Mouse (Mus musculus) stomach, embryonic 15.5 days (tissue): Measurements from ENCODE around the gene Pde4d. TPM values are rescaled to one million over a fixed set of nuclear protein-coding genes. Genes with fewer than 3 reads are reported as not detected.

Experiments used
- ATAC-seq: fragments of 200-750 bp; cut with Nextera tagmentation; 2 replicates; pipeline ENCODE4 v1.8.0; 2017; ENCODE audit warnings: low read depth, moderate number of reproducible peaks, moderate TSS enrichment; ENCODE audit not compliant: insufficient read depth, low FRiP score
- H3K27ac ChIP-seq: fragments of 300-500 bp; sonication (generic); 2 replicates; pipeline ENCODE4 v1.5.1; 2015; ENCODE audit warnings: mild to moderate bottlenecking, inconsistent platforms
- H3K27me3 ChIP-seq: fragments of 300-500 bp; sonication (generic); replicated peaks from 2 replicates; pipeline ENCODE4 v1.6.1; 2015; ENCODE audit warnings: inconsistent platforms
- H3K36me3 ChIP-seq: fragments of 300-500 bp; sonication (generic); 2 replicates; pipeline ENCODE4 v1.6.1; 2015; ENCODE audit warnings: inconsistent platforms
- H3K4me1 ChIP-seq: fragments of 300-500 bp; sonication (generic); 2 replicates; pipeline ENCODE4 v1.6.1; 2015; ENCODE audit warnings: inconsistent platforms
- H3K4me2 ChIP-seq: fragments of 300-500 bp; sonication (generic); 2 replicates; pipeline ENCODE4 v1.6.1; 2015; ENCODE audit warnings: mild to moderate bottlenecking, inconsistent platforms
- H3K4me3 ChIP-seq: fragments of 300-500 bp; sonication (generic); replicated peaks from 2 replicates; pipeline ENCODE4 v1.5.1; 2015; ENCODE audit warnings: inconsistent platforms
- H3K9ac ChIP-seq: fragments of 300-500 bp; sonication (generic); 2 replicates; pipeline ENCODE4 v1.6.1; 2015; ENCODE audit warnings: inconsistent platforms
- H3K9me3 ChIP-seq: fragments of 300-500 bp; sonication (generic); 2 replicates; pipeline ENCODE4 v1.6.1; 2016; ENCODE audit warnings: inconsistent platforms
- WGBS: fragments of 180-500 bp; shearing (Covaris S2); methylation state at CpG from one replicate; pipeline ENCODE4 v1.1.7; 2015; 5-methylcytosine and 5-hydroxymethylcytosine counted together
- polyA plus RNA-seq: library from polyadenylated mRNA; unstranded; fragments of >200 nt; fragmentation: Nextera tagmentation; extraction: Ambion mirVana; gene quantifications from 2 replicates; pipeline ENCODE4 v1.2.1, GENCODE M21; 2015

Gene Pde4d
- polyA plus RNA-seq, 1 experiment from 2014 or later = 22.8 TPM

GRCm38 (mm10) chr13:108981144-108981543 is 531.4 kb downstream of the Pde4d start:
- WGBS = 96% methylated on average over 1 of the region's 1 CpGs
- Histone ChIP-seq H3K27ac (no peak overlapping the region), H3K9me3 (no peaks in the 10 kb centered on the region), H3K36me3 (no peaks in the 10 kb centered on the region), H3K4me1 (no peaks in the 10 kb centered on the region), H3K27me3 (no peaks in the 10 kb centered on the region), H3K4me2 (no peak overlapping the region), H3K9ac (no peak overlapping the region), H3K4me3 (no peak overlapping the region)
- no peak for ATAC-seq

- H3K9ac ChIP-seq = no peak overlapping the region
- no peak overlapping the region for H3K4me2 ChIP-seq
- H3K36me3 ChIP-seq = no peaks in the 10 kb centered on the region
- ATAC-seq = no peak
- no peaks in the 10 kb centered on the region for H3K4me1 ChIP-seq
- no peaks in the 10 kb centered on the region for H3K27me3 ChIP-seq
- no peak overlapping the region for H3K4me3 ChIP-seq
- 71% methylated on average over 2 of the region's 2 CpGs for WGBS
- no peak overlapping the region for H3K27ac ChIP-seq
- H3K9me3 ChIP-seq = no peaks in the 10 kb centered on the region
Measured at GRCm38 (mm10) chr13:108998739-108999138, 549.0 kb downstream of the Pde4d start.

GRCm38 (mm10) chr13:109024703-109025102 is 575.0 kb downstream of the Pde4d start:
- H3K36me3 ChIP-seq = no peaks in the 10 kb centered on the region
- no peak overlapping the region for H3K9ac ChIP-seq
- H3K4me3 ChIP-seq = no peak overlapping the region
- H3K4me1 ChIP-seq = no peaks in the 10 kb centered on the region
- ATAC-seq = no peak
- H3K4me2 ChIP-seq = no peak overlapping the region
- no peak overlapping the region for H3K27ac ChIP-seq
- H3K9me3 ChIP-seq = no peaks in the 10 kb centered on the region
- 36% methylated on average over 1 of the region's 1 CpGs for WGBS
- no peaks in the 10 kb centered on the region for H3K27me3 ChIP-seq

GRCm38 (mm10) chr13:109047126-109047525 is 597.4 kb downstream of the Pde4d start:
- no peak for ATAC-seq
- Histone ChIP-seq H3K9ac (no peak overlapping the region), H3K9me3 (no peaks in the 10 kb centered on the region), H3K36me3 (no peaks in the 10 kb centered on the region), H3K4me1 (no peaks in the 10 kb centered on the region), H3K4me3 (no peak overlapping the region), H3K27me3 (no peaks in the 10 kb centered on the region), H3K4me2 (no peak overlapping the region), H3K27ac (no peak overlapping the region)
- WGBS = 51% methylated on average over 7 of the region's 7 CpGs

- no peak for ATAC-seq
- H3K9me3 ChIP-seq = no peaks in the 10 kb centered on the region
- H3K36me3 ChIP-seq = no peaks in the 10 kb centered on the region
- H3K9ac ChIP-seq = no peak overlapping the region
- no peaks in the 10 kb centered on the region for H3K27me3 ChIP-seq
- no peak overlapping the region for H3K4me3 ChIP-seq
- WGBS = 72% methylated on average over 2 of the region's 2 CpGs
- H3K27ac ChIP-seq = no peak overlapping the region
- H3K4me2 ChIP-seq = no peak overlapping the region
- H3K4me1 ChIP-seq = no peaks in the 10 kb centered on the region
Measured at GRCm38 (mm10) chr13:109052805-109053204, 603.1 kb downstream of the Pde4d start.

- no peak overlapping the region for H3K9ac ChIP-seq
- 71% methylated on average over 10 of the region's 10 CpGs for WGBS
- no peaks in the 10 kb centered on the region for H3K36me3 ChIP-seq
- ATAC-seq = no peak
- H3K4me3 ChIP-seq = no peak overlapping the region
- no peak overlapping the region for H3K27ac ChIP-seq
- no peaks in the 10 kb centered on the region for H3K27me3 ChIP-seq
- H3K4me1 ChIP-seq = no peaks in the 10 kb centered on the region
- no peak overlapping the region for H3K4me2 ChIP-seq
- H3K9me3 ChIP-seq = no peaks in the 10 kb centered on the region
Measured at GRCm38 (mm10) chr13:109053242-109054018, 603.7 kb downstream of the Pde4d start.

- Histone ChIP-seq H3K9me3 (no peaks in the 10 kb centered on the region), H3K4me1 (no peaks in the 10 kb centered on the region), H3K27me3 (no peaks in the 10 kb centered on the region), H3K4me2 (no peak overlapping the region), H3K9ac (no peak overlapping the region), H3K36me3 (no peaks in the 10 kb centered on the region), H3K27ac (no peak overlapping the region), H3K4me3 (no peak overlapping the region)
- 26% methylated on average over 4 of the region's 4 CpGs for WGBS
- no peak; the same call in 1 of the 2 replicates for ATAC-seq
Measured at GRCm38 (mm10) chr13:109058045-109058444, 608.3 kb downstream of the Pde4d start.

- no peak for ATAC-seq
Measured at GRCm38 (mm10) chr13:109066581-109067159, 616.9 kb downstream of the Pde4d start.

GRCm38 (mm10) chr13:109068258-109069219 is 618.8 kb downstream of the Pde4d start:
- WGBS = 49% methylated on average over 8 of the region's 8 CpGs
- 0 out of 2 replicates have a peak, but pooled peaks have one; percentile 35 for ATAC-seq

More at GRCm38 (mm10) chr13:109066581-109067159, 616.9 kb downstream of the Pde4d start:
- Histone ChIP-seq H3K4me1 (no peaks in the 10 kb centered on the region), H3K4me3 (no peak overlapping the region), H3K36me3 (no peaks in the 10 kb centered on the region), H3K27me3 (no peaks in the 10 kb centered on the region), H3K27ac (no peak overlapping the region), H3K9me3 (no peaks in the 10 kb centered on the region), H3K4me2 (no peak overlapping the region), H3K9ac (no peak overlapping the region)
- WGBS = 60% methylated on average over 4 of the region's 4 CpGs

GRCm38 (mm10) chr13:109073371-109073770 is 623.6 kb downstream of the Pde4d start:
- no peaks in the 10 kb centered on the region for H3K4me1 ChIP-seq
- 44% methylated on average over 2 of the region's 2 CpGs for WGBS
- no peaks in the 10 kb centered on the region for H3K36me3 ChIP-seq
- H3K27ac ChIP-seq = no peak overlapping the region
- H3K27me3 ChIP-seq = no peaks in the 10 kb centered on the region
- no peaks in the 10 kb centered on the region for H3K9me3 ChIP-seq
- no peak overlapping the region for H3K4me3 ChIP-seq
- H3K4me2 ChIP-seq = no peak overlapping the region
- no peak overlapping the region for H3K9ac ChIP-seq
- ATAC-seq = no peak

More at GRCm38 (mm10) chr13:109068258-109069219, 618.8 kb downstream of the Pde4d start:
- Histone ChIP-seq H3K4me2 (no peak overlapping the region), H3K4me1 (no peaks in the 10 kb centered on the region), H3K4me3 (no peak overlapping the region), H3K9ac (no peak overlapping the region), H3K27me3 (no peaks in the 10 kb centered on the region), H3K36me3 (no peaks in the 10 kb centered on the region), H3K27ac (no peak overlapping the region), H3K9me3 (no peaks in the 10 kb centered on the region)

GRCm38 (mm10) chr13:109074078-109074477 is 624.3 kb downstream of the Pde4d start:
- ATAC-seq = no peak
- 65% methylated on average over 4 of the region's 4 CpGs for WGBS
- H3K9ac ChIP-seq = no peak overlapping the region

More at GRCm38 (mm10) chr13:109074078-109074477, 624.3 kb downstream of the Pde4d start:
- Histone ChIP-seq H3K4me3 (no peak overlapping the region), H3K9me3 (no peaks in the 10 kb centered on the region), H3K27me3 (no peaks in the 10 kb centered on the region), H3K4me1 (no peaks in the 10 kb centered on the region), H3K27ac (no peak overlapping the region), H3K36me3 (no peaks in the 10 kb centered on the region), H3K4me2 (no peak overlapping the region)
